Mouse (Mus musculus) hindbrain, embryonic 16.5 days (tissue): ENCODE measurements around the gene Col25a1. TPM values are rescaled to one million over a fixed set of nuclear protein-coding genes. Genes with fewer than 3 reads are reported as not detected.

Source experiments
- ATAC-seq: fragments of 200-750 bp; cut with Nextera tagmentation; 2 replicates; pipeline ENCODE4 v1.8.0; 2017; ENCODE audit warnings: moderate TSS enrichment, moderate library complexity
- H3K27ac ChIP-seq: fragments of 300-500 bp; sonication (generic); 2 replicates; pipeline ENCODE4 v1.5.1; 2014; ENCODE audit warnings: low read depth, mild to moderate bottlenecking, control low read depth, low read length, moderate library complexity
- H3K27me3 ChIP-seq: fragments of 300-500 bp; sonication (generic); replicated peaks from 2 replicates; pipeline ENCODE4 v1.6.1; 2014; ENCODE audit warnings: low read length; ENCODE audit not compliant: control insufficient read depth, insufficient read depth
- H3K36me3 ChIP-seq: fragments of 300-500 bp; sonication (generic); 2 replicates; pipeline ENCODE4 v1.6.1; 2014; ENCODE audit warnings: mild to moderate bottlenecking, low read length, moderate library complexity, mixed read lengths; ENCODE audit not compliant: control insufficient read depth, insufficient read depth
- H3K4me1 ChIP-seq: fragments of 300-500 bp; sonication (generic); 2 replicates; pipeline ENCODE4 v1.6.1; 2014; ENCODE audit warnings: low read depth, low read length; ENCODE audit not compliant: control insufficient read depth, insufficient read depth
- H3K4me2 ChIP-seq: fragments of 300-500 bp; sonication (generic); 2 replicates; pipeline ENCODE4 v1.6.1; 2014; ENCODE audit warnings: mild to moderate bottlenecking, low read length, control low read depth, moderate library complexity
- H3K4me3 ChIP-seq: fragments of 300-500 bp; sonication (generic); 2 replicates; pipeline ENCODE4 v1.5.1; 2014; ENCODE audit warnings: mild to moderate bottlenecking, low read length, control low read depth, moderate library complexity
- H3K9ac ChIP-seq: fragments of 300-500 bp; sonication (generic); 2 replicates; pipeline ENCODE4 v1.6.1; 2014; ENCODE audit warnings: low read depth, mild to moderate bottlenecking, control low read depth, low read length, moderate library complexity
- H3K9me3 ChIP-seq: fragments of 300-500 bp; sonication (generic); 2 replicates; pipeline ENCODE4 v1.6.1; 2014; ENCODE audit warnings: mild to moderate bottlenecking, low read length, moderate library complexity; ENCODE audit not compliant: control insufficient read depth
- WGBS: fragments of 180-500 bp; shearing (Covaris S2); extraction: QIAGEN DNeasy Blood & Tissue Kit; methylation state at CpG from one replicate; pipeline ENCODE4 v1.1.7; 2014; 5-methylcytosine and 5-hydroxymethylcytosine counted together
- polyA plus RNA-seq: library from polyadenylated mRNA; unstranded; fragments of >200 nt; fragmentation: Nextera tagmentation; extraction: Ambion mirVana; gene quantifications from 2 replicates; pipeline ENCODE4 v1.2.1, GENCODE M21; 2015

Gene Col25a1
- polyA plus RNA-seq, 1 experiment from 2014 or later = 4.8 TPM

GRCm38 (mm10) chr3:130380299-130380845 is 249.1 kb downstream of the Col25a1 start:
- no peaks in the 10 kb centered on the region for H3K27me3 ChIP-seq
- H3K4me2 ChIP-seq = no peak overlapping the region
- no peak overlapping the region for H3K9ac ChIP-seq
- H3K4me3 ChIP-seq = no peak overlapping the region
- no peak overlapping the region for H3K27ac ChIP-seq
- no peaks in the 10 kb centered on the region for H3K9me3 ChIP-seq
- H3K36me3 ChIP-seq = no peaks in the 10 kb centered on the region
- no peak for ATAC-seq
- WGBS = 68% methylated on average over 5 of the region's 5 CpGs
- no peaks in the 10 kb centered on the region for H3K4me1 ChIP-seq

DNA sequence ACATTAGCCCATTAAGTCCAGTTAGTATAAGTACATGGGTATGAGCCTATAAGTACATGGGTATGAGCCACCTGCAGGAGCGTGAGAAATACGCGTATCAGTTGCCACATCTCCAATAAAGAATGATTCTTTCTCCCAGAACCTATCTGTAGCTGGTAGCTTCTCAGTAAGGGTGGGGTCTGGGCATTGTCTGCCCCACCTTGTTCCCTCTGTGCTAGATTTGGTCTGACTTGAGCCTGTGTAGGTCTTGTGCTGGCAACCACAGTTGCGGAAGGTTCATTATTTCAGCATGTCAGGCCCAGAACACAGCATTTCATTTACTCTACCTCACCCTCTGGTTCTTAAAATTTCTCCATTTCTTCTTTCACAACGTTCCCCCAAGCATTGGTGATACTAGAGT is 250.4 kb downstream of the Col25a1 start:
- Histone ChIP-seq H3K36me3 (no peaks in the 10 kb centered on the region), H3K4me3 (no peak overlapping the region), H3K27me3 (no peaks in the 10 kb centered on the region), H3K4me1 (no peaks in the 10 kb centered on the region), H3K9ac (no peak overlapping the region), H3K27ac (no peak overlapping the region), H3K4me2 (no peak overlapping the region), H3K9me3 (no peaks in the 10 kb centered on the region)
- WGBS = 93% methylated on average over 5 of the region's 5 CpGs
- no peak for ATAC-seq

DNA sequence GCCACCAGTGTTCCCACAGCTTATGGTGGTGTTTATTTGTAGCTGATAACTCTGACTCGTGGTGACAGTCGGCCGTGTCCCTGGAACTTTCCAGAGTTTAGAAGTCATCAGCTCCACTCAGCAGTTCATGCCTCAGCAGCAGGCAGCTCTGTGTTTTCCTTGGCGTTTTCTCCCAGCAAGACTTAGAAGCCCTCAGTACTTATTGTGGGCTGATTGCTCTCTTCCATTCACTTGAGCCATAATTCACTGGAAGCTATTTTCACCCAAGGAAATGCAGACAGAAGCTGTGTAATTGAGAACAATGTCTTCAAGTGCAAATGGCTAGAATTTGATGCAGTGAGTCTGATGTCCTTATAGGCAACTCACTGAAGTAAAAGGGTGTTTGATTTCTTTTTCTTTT is 254.6 kb downstream of the Col25a1 start:
- no peak overlapping the region for H3K27ac ChIP-seq
- no peaks in the 10 kb centered on the region for H3K4me1 ChIP-seq
- H3K4me2 ChIP-seq = no peak overlapping the region
- H3K9me3 ChIP-seq = no peaks in the 10 kb centered on the region
- no peak overlapping the region for H3K9ac ChIP-seq
- no peak overlapping the region for H3K4me3 ChIP-seq
- ATAC-seq = no peak
- WGBS = 63% methylated on average over 4 of the region's 4 CpGs
- H3K27me3 ChIP-seq = no peaks in the 10 kb centered on the region
- no peaks in the 10 kb centered on the region for H3K36me3 ChIP-seq

GRCm38 (mm10) chr3:130387156-130387555 is 255.9 kb downstream of the Col25a1 start:
- Histone ChIP-seq H3K4me3 (no peak overlapping the region), H3K36me3 (no peaks in the 10 kb centered on the region), H3K27me3 (no peaks in the 10 kb centered on the region), H3K9me3 (no peaks in the 10 kb centered on the region), H3K27ac (no peak overlapping the region), H3K4me2 (no peak overlapping the region), H3K9ac (no peak overlapping the region), H3K4me1 (no peaks in the 10 kb centered on the region)
- 80% methylated on average over 4 of the region's 4 CpGs for WGBS
- no peak for ATAC-seq

DNA sequence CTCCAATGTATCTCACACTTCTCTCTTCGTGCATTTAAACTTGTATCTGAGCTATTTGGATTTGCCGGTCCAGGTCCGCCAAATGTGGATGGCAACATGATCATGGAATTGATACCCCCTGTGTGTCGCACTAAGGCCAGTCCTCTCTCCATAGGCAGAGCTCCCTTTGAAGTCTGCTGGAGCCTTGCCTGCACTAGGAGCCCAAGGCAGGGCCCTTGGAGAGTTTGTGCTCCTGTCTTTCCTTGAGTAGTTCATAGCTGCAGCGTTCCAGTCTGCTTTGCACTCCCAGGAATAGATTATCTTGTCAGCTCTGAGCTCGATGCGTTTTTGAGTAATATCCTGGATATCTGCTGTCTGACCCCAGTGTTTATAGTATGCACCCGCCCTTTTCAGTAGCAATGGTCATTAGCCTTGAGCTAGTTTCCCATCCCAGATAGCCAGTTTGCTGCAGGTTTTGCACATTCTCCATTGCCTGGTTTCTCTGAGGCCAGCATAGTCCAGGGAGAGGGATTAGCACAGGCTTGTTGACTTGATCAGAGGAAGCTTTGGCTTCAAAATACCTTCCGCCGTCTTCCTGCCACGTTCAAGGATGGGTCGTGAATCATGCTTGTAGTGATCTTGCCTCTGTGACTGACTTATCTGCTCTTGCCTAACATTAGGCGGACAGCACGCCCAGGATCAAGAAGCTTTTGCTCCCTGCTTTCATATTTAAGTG is 258.1 kb downstream of the Col25a1 start:
- Histone ChIP-seq H3K27me3 (no peaks in the 10 kb centered on the region), H3K27ac (no peak overlapping the region), H3K9me3 (no peaks in the 10 kb centered on the region), H3K4me1 (no peaks in the 10 kb centered on the region), H3K36me3 (no peaks in the 10 kb centered on the region), H3K4me3 (no peak overlapping the region), H3K9ac (no peak overlapping the region), H3K4me2 (no peak overlapping the region)
- 82% methylated on average over 14 of the region's 14 CpGs for WGBS
- no peak for ATAC-seq

DNA sequence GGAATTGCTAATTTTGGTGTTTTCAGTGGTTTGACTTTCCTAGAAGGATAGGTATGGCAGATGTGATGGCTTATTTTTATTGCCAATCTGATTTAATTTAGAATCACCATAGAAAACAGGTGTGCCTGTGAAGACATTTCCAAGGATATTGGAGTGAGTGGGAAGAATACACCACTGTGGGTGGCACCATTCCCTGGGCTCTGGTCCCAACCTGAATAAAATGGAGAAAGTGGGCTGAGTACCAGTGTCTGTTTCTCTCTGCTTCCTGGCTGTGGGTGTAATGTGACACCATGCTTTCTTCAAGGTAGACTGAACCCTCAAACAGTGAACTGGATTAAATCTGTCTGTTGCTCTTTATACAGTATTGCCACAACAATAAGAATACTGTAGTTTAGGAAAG is 265.3 kb downstream of the Col25a1 start:
- H3K9ac ChIP-seq = no peak overlapping the region
- ATAC-seq = no peak
- no peaks in the 10 kb centered on the region for H3K36me3 ChIP-seq
- H3K27me3 ChIP-seq = no peaks in the 10 kb centered on the region
- H3K9me3 ChIP-seq = no peaks in the 10 kb centered on the region
- no peaks in the 10 kb centered on the region for H3K4me1 ChIP-seq
- H3K27ac ChIP-seq = no peak overlapping the region
- H3K4me2 ChIP-seq = no peak overlapping the region
- no peak overlapping the region for H3K4me3 ChIP-seq

- H3K27ac ChIP-seq = no peak overlapping the region
- WGBS = 63% methylated on average over 13 of the region's 13 CpGs
- H3K27me3 ChIP-seq = no peaks in the 10 kb centered on the region
- H3K4me3 ChIP-seq = no peak overlapping the region
- no peaks in the 10 kb centered on the region for H3K4me1 ChIP-seq
- no peak for ATAC-seq
- H3K9ac ChIP-seq = no peak overlapping the region
- H3K4me2 ChIP-seq = no peak overlapping the region
- H3K9me3 ChIP-seq = no peaks in the 10 kb centered on the region
- no peaks in the 10 kb centered on the region for H3K36me3 ChIP-seq
These were observed 269.6 kb downstream of the Col25a1 start for GRCm38 (mm10) chr3:130400716-130401559.

GRCm38 (mm10) chr3:130401560-130401852 is 270.2 kb downstream of the Col25a1 start:
- Histone ChIP-seq H3K9ac (no peak overlapping the region), H3K27ac (no peak overlapping the region), H3K4me2 (no peak overlapping the region), H3K9me3 (no peaks in the 10 kb centered on the region), H3K4me1 (no peaks in the 10 kb centered on the region), H3K4me3 (no peak overlapping the region), H3K36me3 (no peaks in the 10 kb centered on the region), H3K27me3 (no peaks in the 10 kb centered on the region)
- WGBS = 44% methylated on average over 1 of the region's 1 CpGs
- no peak for ATAC-seq

DNA sequence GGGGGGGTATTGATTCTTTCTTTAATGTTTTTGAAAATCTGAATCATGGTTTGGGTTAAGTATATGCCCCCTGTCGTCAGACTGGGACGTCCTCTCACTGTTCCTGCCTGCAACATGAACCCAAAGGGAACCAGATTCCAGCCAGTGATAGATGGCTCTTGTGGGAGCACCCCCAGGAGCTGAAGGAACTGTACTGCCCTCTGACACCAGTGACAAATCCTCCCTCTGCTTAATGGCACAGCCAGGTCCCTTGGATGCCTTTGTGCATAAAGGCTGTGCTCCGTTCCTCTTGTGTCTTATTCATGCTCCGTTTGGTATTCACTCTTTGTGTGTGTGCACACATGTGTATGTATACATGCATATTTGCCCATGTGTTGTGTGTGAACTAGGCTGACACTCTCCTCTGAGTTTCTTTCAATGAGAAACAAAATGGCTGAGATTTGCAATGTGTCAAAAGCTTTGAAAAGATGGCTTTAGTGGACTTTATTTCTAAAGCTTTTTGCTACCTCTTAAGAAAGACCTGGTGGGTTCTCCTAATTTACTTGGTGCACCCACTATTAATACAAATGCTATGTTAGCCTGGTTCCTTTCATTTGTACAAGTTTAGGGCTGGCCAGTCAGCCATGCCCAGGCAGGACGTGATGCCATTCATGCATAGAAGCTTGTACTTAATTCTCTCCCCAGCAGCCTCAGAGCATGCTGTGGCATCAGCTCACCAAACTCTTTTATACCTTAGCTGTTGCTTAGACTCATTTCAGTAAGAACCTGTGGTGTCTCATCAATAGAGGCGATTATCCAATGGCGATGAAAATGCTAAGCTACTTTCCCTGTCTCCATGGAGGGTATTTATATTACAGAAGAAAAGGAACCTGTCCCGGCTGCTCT is 273.5 kb downstream of the Col25a1 start:
- H3K4me1 ChIP-seq = no peaks in the 10 kb centered on the region
- no peak overlapping the region for H3K9ac ChIP-seq
- 38% methylated on average over 8 of the region's 8 CpGs for WGBS
- H3K4me2 ChIP-seq = no peak overlapping the region
- H3K27me3 ChIP-seq = no peaks in the 10 kb centered on the region
- no peaks in the 10 kb centered on the region for H3K9me3 ChIP-seq
- no peak overlapping the region for H3K4me3 ChIP-seq
- H3K27ac ChIP-seq = no peak overlapping the region
- no peaks in the 10 kb centered on the region for H3K36me3 ChIP-seq
- 0 out of 2 replicates have a peak, but pooled peaks have one; percentile 24 for ATAC-seq
